Mouse (Mus musculus) hindbrain, embryonic 15.5 days (tissue): ENCODE data around the gene Hmcn2. TPM values are rescaled to one million over a fixed set of nuclear protein-coding genes. Genes with fewer than 3 reads are reported as not detected.
A peak's percentile ranks its signal among the peaks of the same experiment; 100 is the strongest.

Experiments
- ATAC-seq: fragments of 200-750 bp; cut with Nextera tagmentation; 2 replicates; pipeline ENCODE4 v1.8.0; 2017; ENCODE audit warnings: low read depth, moderate number of reproducible peaks, moderate TSS enrichment; ENCODE audit not compliant: low FRiP score
- H3K27ac ChIP-seq: fragments of 300-500 bp; sonication (generic); replicated peaks from 2 replicates; pipeline ENCODE4 v1.5.1; 2015; ENCODE audit warnings: mild to moderate bottlenecking, inconsistent platforms
- H3K27me3 ChIP-seq: fragments of 300-500 bp; sonication (generic); 2 replicates; pipeline ENCODE4 v1.6.1; 2015; ENCODE audit warnings: control low read depth, inconsistent platforms
- H3K36me3 ChIP-seq: fragments of 300-500 bp; sonication (generic); 2 replicates; pipeline ENCODE4 v1.6.1; 2015; ENCODE audit warnings: control low read depth, inconsistent platforms
- H3K4me1 ChIP-seq: fragments of 300-500 bp; sonication (generic); replicated peaks from 2 replicates; pipeline ENCODE4 v1.6.1; 2015; ENCODE audit warnings: control low read depth, inconsistent platforms
- H3K4me2 ChIP-seq: fragments of 300-500 bp; sonication (generic); 2 replicates; pipeline ENCODE4 v1.6.1; 2015; ENCODE audit warnings: moderate library complexity, mild to moderate bottlenecking, inconsistent platforms
- H3K4me3 ChIP-seq: fragments of 300-500 bp; sonication (generic); 2 replicates; pipeline ENCODE4 v1.5.1; 2015; ENCODE audit warnings: mild to moderate bottlenecking, inconsistent platforms
- H3K9ac ChIP-seq: fragments of 300-500 bp; sonication (generic); 2 replicates; pipeline ENCODE4 v1.6.1; 2015; ENCODE audit warnings: inconsistent platforms
- H3K9me3 ChIP-seq: fragments of 300-500 bp; sonication (generic); 2 replicates; pipeline ENCODE4 v1.6.1; 2016; ENCODE audit warnings: control low read depth, inconsistent platforms
- WGBS: fragments of 180-500 bp; shearing (Covaris S2); methylation state at CpG from one replicate; pipeline ENCODE4 v1.1.7; 2015; 5-methylcytosine and 5-hydroxymethylcytosine counted together
- polyA plus RNA-seq: library from polyadenylated mRNA; unstranded; fragments of >200 nt; fragmentation: Nextera tagmentation; extraction: Ambion mirVana; gene quantifications from 2 replicates; pipeline ENCODE4 v1.2.1, GENCODE M21; 2015

The Hmcn2 gene
- polyA plus RNA-seq, 1 experiment from 2014 or later: 0.27 TPM

- Histone ChIP-seq H3K4me1 (peaks cover 8% of the 10 kb centered on the region), H3K4me3 (no peak overlapping the region), H3K27ac (no peak overlapping the region), H3K9me3 (no peaks in the 10 kb centered on the region), H3K4me2 (no peak overlapping the region), H3K36me3 (no peaks in the 10 kb centered on the region), H3K9ac (no peak overlapping the region), H3K27me3 (peaks cover 61% of the 10 kb centered on the region)
- 49% methylated on average over 8 of the region's 8 CpGs for WGBS
- ATAC-seq: no peak
Observed at GRCm38 (mm10) chr2:31462051-31462450, 147.8 kb downstream of the Hmcn2 start.

- no peaks in the 10 kb centered on the region for H3K36me3 ChIP-seq
- H3K4me3 ChIP-seq: no peak overlapping the region
- H3K4me2 ChIP-seq: no peak overlapping the region
- no peak overlapping the region for H3K27ac ChIP-seq
- H3K27me3 ChIP-seq: peaks cover 59% of the 10 kb centered on the region
- H3K9me3 ChIP-seq: no peaks in the 10 kb centered on the region
- 87% methylated on average over 7 of the region's 7 CpGs for WGBS
- no peak overlapping the region for H3K9ac ChIP-seq
- ATAC-seq: no peak
- H3K4me1 ChIP-seq: peaks cover 8% of the 10 kb centered on the region
Observed at GRCm38 (mm10) chr2:31463253-31463652, 149.0 kb downstream of the Hmcn2 start.

- H3K27me3 ChIP-seq: peaks cover 59% of the 10 kb centered on the region
- H3K9ac ChIP-seq: no peak overlapping the region
- H3K27ac ChIP-seq: no peak overlapping the region
- H3K9me3 ChIP-seq: no peaks in the 10 kb centered on the region
- no peak overlapping the region for H3K4me2 ChIP-seq
- ATAC-seq: no peak
- peaks cover 8% of the 10 kb centered on the region for H3K4me1 ChIP-seq
- WGBS: 57% methylated on average over 8 of the region's 8 CpGs
- H3K36me3 ChIP-seq: no peaks in the 10 kb centered on the region
- H3K4me3 ChIP-seq: no peak overlapping the region
Observed at GRCm38 (mm10) chr2:31463696-31464528, 149.7 kb downstream of the Hmcn2 start.

GRCm38 (mm10) chr2:31464529-31464910 lies 150.3 kb downstream of the Hmcn2 start:
- Histone ChIP-seq H3K27ac (no peak overlapping the region), H3K9ac (no peak overlapping the region), H3K4me2 (no peak overlapping the region), H3K27me3 (peaks cover 60% of the 10 kb centered on the region), H3K9me3 (no peaks in the 10 kb centered on the region), H3K4me1 (peaks cover 12% of the 10 kb centered on the region), H3K4me3 (no peak overlapping the region), H3K36me3 (no peaks in the 10 kb centered on the region)
- ATAC-seq: no peak
- WGBS: 81% methylated on average over 6 of the region's 6 CpGs

GRCm38 (mm10) chr2:31467457-31467856 lies 153.2 kb downstream of the Hmcn2 start:
- ATAC-seq: no peak
- Histone ChIP-seq H3K4me3 (no peak overlapping the region), H3K4me1 (peaks cover 19% of the 10 kb centered on the region), H3K4me2 (no peak overlapping the region), H3K9me3 (no peaks in the 10 kb centered on the region), H3K9ac (no peak overlapping the region), H3K27me3 (peaks cover 60% of the 10 kb centered on the region), H3K36me3 (no peaks in the 10 kb centered on the region), H3K27ac (no peak overlapping the region)
- WGBS: 85% methylated on average over 1 of the region's 1 CpGs

GRCm38 (mm10) chr2:31468857-31469256 lies 154.6 kb downstream of the Hmcn2 start:
- ATAC-seq: no peak
- Histone ChIP-seq H3K9ac (no peak overlapping the region), H3K4me2 (no peak overlapping the region), H3K27ac (no peak overlapping the region), H3K4me3 (no peak overlapping the region), H3K4me1 (peaks cover 19% of the 10 kb centered on the region), H3K9me3 (no peaks in the 10 kb centered on the region), H3K27me3 (peaks cover 53% of the 10 kb centered on the region), H3K36me3 (no peaks in the 10 kb centered on the region)
- WGBS: 77% methylated on average over 7 of the region's 7 CpGs

- Histone ChIP-seq H3K36me3 (no peaks in the 10 kb centered on the region), H3K4me1 (peaks cover 19% of the 10 kb centered on the region), H3K27me3 (peaks cover 51% of the 10 kb centered on the region), H3K4me3 (peak overlapping the region; percentile 48), H3K9me3 (no peaks in the 10 kb centered on the region), H3K9ac (peak overlapping the region; percentile 57), H3K4me2 (peak overlapping the region; percentile 98), H3K27ac (no peak overlapping the region)
- WGBS: 29% methylated on average over 7 of the region's 7 CpGs
- ATAC-seq: no peak; the same call in 1 of the 2 replicates
Observed at GRCm38 (mm10) chr2:31469480-31469879, 155.3 kb downstream of the Hmcn2 start.

- ATAC-seq: peak; percentile 59; the same call in 1 of the 2 replicates
Observed at GRCm38 (mm10) chr2:31469931-31470682, 155.9 kb downstream of the Hmcn2 start, which contains the start of gene Ass1. TSS of gene Ass1 (plus strand) at chr2:31470207.

GRCm38 (mm10) chr2:31470683-31471385 lies 156.6 kb downstream of the Hmcn2 start:
- H3K9ac ChIP-seq: 0 out of 2 replicates have a peak overlapping the region, but pooled peaks have one; percentile 57
- peaks cover 19% of the 10 kb centered on the region for H3K4me1 ChIP-seq
- no peak for ATAC-seq
- H3K4me2 ChIP-seq: peak overlapping the region; percentile 98
- 7% methylated on average over 18 of the region's 19 CpGs for WGBS
- H3K4me3 ChIP-seq: peak overlapping the region; percentile 48
- no peaks in the 10 kb centered on the region for H3K9me3 ChIP-seq
- H3K27me3 ChIP-seq: peaks cover 44% of the 10 kb centered on the region
- no peak overlapping the region for H3K27ac ChIP-seq
- H3K36me3 ChIP-seq: no peaks in the 10 kb centered on the region

More at GRCm38 (mm10) chr2:31469931-31470682, 155.9 kb downstream of the Hmcn2 start, which contains the start of gene Ass1:
- Histone ChIP-seq H3K9ac (peak within 1 kb of the TSS; percentile 57), H3K4me3 (peak within 1 kb of the TSS; percentile 48), H3K4me2 (peak within 1 kb of the TSS; percentile 98), H3K27ac (no peak within 1 kb of the TSS), H3K9me3 (no peaks in the 10 kb centered on the region), H3K4me1 (peaks cover 19% of the 10 kb centered on the region), H3K27me3 (peaks cover 45% of the 10 kb centered on the region), H3K36me3 (no peaks in the 10 kb centered on the region)
- under 1% methylated on average over 42 of the region's 49 CpGs for WGBS

- Histone ChIP-seq H3K27me3 (peaks cover 44% of the 10 kb centered on the region), H3K4me3 (no peak overlapping the region), H3K4me1 (peaks cover 19% of the 10 kb centered on the region), H3K4me2 (no peak overlapping the region), H3K9ac (no peak overlapping the region), H3K27ac (no peak overlapping the region), H3K9me3 (no peaks in the 10 kb centered on the region), H3K36me3 (no peaks in the 10 kb centered on the region)
- no peak for ATAC-seq
- WGBS: 54% methylated on average over 6 of the region's 6 CpGs
Observed at GRCm38 (mm10) chr2:31471611-31472010, 157.4 kb downstream of the Hmcn2 start.

- H3K9ac ChIP-seq: no peak overlapping the region
- ATAC-seq: no peak
- H3K4me2 ChIP-seq: no peak overlapping the region
- 48% methylated on average over 10 of the region's 10 CpGs for WGBS
- peaks cover 19% of the 10 kb centered on the region for H3K4me1 ChIP-seq
- H3K4me3 ChIP-seq: no peak overlapping the region
- peaks cover 44% of the 10 kb centered on the region for H3K27me3 ChIP-seq
- no peaks in the 10 kb centered on the region for H3K9me3 ChIP-seq
- H3K36me3 ChIP-seq: no peaks in the 10 kb centered on the region
- no peak overlapping the region for H3K27ac ChIP-seq
Observed at GRCm38 (mm10) chr2:31472406-31473065, 158.3 kb downstream of the Hmcn2 start.
